Mouse (Mus musculus) kidney, postnatal 0 days (tissue): ENCODE data around the gene BC107364. TPM values are rescaled to one million over a fixed set of nuclear protein-coding genes. Genes with fewer than 3 reads are reported as not detected.
"Not testable (repeated sequence)": the region's sequence is repeated elsewhere in the genome, so short reads cannot be mapped to it uniquely, and the experiment has no call there.

ENCODE experiments used
- ATAC-seq: fragments of 200-750 bp; cut with Nextera tagmentation; replicated peaks from 2 replicates; pipeline ENCODE4 v1.8.0; 2017; ENCODE audit warnings: low read depth, moderate number of reproducible peaks, moderate TSS enrichment, moderate library complexity; ENCODE audit not compliant: low FRiP score
- DNase-seq: peaks from one replicate; pipeline ENCODE4 v3.0.0-alpha.2; 2016; ENCODE audit warnings: low spot score
- H3K27ac ChIP-seq: fragments of 300-500 bp; sonication (generic); 2 replicates; pipeline ENCODE4 v1.5.1; 2014; ENCODE audit warnings: mild to moderate bottlenecking
- H3K27me3 ChIP-seq: fragments of 300-500 bp; sonication (generic); 2 replicates; pipeline ENCODE4 v1.6.1; 2014; ENCODE audit warnings: low read length, mixed read lengths; ENCODE audit not compliant: insufficient read depth
- H3K36me3 ChIP-seq: fragments of 300-500 bp; sonication (generic); 2 replicates; pipeline ENCODE4 v1.6.1; 2014; ENCODE audit warnings: low read length, mixed read lengths; ENCODE audit not compliant: insufficient read depth
- H3K4me1 ChIP-seq: fragments of 300-500 bp; sonication (generic); replicated peaks from 2 replicates; pipeline ENCODE4 v1.6.1; 2014; ENCODE audit warnings: antibody characterized with exemption, low read length, mixed read lengths; ENCODE audit not compliant: insufficient read depth
- H3K4me2 ChIP-seq: fragments of 300-500 bp; sonication (generic); 2 replicates; pipeline ENCODE4 v1.6.1; 2014; ENCODE audit warnings: mild to moderate bottlenecking, low read length, moderate library complexity, mixed read lengths
- H3K4me3 ChIP-seq: fragments of 300-500 bp; sonication (generic); replicated peaks from 2 replicates; pipeline ENCODE4 v1.5.1; 2014; ENCODE audit warnings: low read depth, low read length
- H3K9ac ChIP-seq: fragments of 300-500 bp; sonication (generic); 2 replicates; pipeline ENCODE4 v1.6.1; 2014; ENCODE audit warnings: low read depth, low read length
- H3K9me3 ChIP-seq: fragments of 300-500 bp; sonication (generic); replicated peaks from 2 replicates; pipeline ENCODE4 v1.6.1; 2016; ENCODE audit warnings: low read length, inconsistent platforms, mixed read lengths
- CTCF ChIP-seq: IDR thresholded peaks from 2 replicates; pipeline ENCODE4 v1.5.1; 2016; ENCODE audit warnings: antibody characterized with exemption, low read depth, mild to moderate bottlenecking, moderate library complexity
- WGBS: fragments of 180-500 bp; shearing (Covaris S2); extraction: QIAGEN DNeasy Blood & Tissue Kit; methylation state at CpG from one replicate; pipeline ENCODE4 v1.1.7; 2014; 5-methylcytosine and 5-hydroxymethylcytosine counted together
- polyA plus RNA-seq: library from polyadenylated mRNA; unstranded; fragments of >200 nt; fragmentation: Nextera tagmentation; extraction: Ambion mirVana; gene quantifications from 2 replicates; pipeline ENCODE4 v1.2.1, GENCODE M21; 2015

Gene BC107364
- polyA plus RNA-seq, 1 experiment from 2014 or later, result 0.51 TPM

DNA sequence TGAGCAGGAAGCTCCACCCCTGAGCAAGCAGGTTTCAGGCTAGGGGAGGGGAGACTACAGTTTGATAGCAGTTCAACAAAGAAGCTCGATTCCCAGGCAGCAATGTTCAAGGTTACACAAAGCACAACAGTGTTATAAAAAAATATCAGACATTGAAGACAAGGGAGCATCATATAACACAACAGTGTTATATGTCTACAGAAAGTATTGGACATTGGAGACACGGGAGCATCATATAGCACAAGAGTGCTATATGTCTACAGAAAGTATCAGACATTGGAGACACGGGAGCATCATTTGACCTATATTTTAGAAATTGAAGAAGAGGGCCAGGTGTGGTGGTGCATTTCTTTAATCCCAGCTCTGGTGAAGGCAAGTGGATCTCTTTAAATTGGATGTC, 25.0 kb upstream of the BC107364 start:
- DNase-seq (no peak), ATAC-seq (no peak)
- H3K9ac ChIP-seq, result no peak overlapping the region
- H3K27me3 ChIP-seq, result peaks cover 37% of the 10 kb centered on the region
- no peak overlapping the region for H3K4me3 ChIP-seq
- 45% methylated on average over 3 of the region's 3 CpGs for WGBS
- H3K4me1 ChIP-seq, result peaks cover 7% of the 10 kb centered on the region; the same call in 1 of the 2 replicates
- no peak for TF ChIP-seq CTCF
- H3K36me3 ChIP-seq, result no peaks in the 10 kb centered on the region
- H3K9me3 ChIP-seq, result no peaks in the 10 kb centered on the region
- H3K4me2 ChIP-seq, result no peak overlapping the region
- no peak overlapping the region for H3K27ac ChIP-seq

DNA sequence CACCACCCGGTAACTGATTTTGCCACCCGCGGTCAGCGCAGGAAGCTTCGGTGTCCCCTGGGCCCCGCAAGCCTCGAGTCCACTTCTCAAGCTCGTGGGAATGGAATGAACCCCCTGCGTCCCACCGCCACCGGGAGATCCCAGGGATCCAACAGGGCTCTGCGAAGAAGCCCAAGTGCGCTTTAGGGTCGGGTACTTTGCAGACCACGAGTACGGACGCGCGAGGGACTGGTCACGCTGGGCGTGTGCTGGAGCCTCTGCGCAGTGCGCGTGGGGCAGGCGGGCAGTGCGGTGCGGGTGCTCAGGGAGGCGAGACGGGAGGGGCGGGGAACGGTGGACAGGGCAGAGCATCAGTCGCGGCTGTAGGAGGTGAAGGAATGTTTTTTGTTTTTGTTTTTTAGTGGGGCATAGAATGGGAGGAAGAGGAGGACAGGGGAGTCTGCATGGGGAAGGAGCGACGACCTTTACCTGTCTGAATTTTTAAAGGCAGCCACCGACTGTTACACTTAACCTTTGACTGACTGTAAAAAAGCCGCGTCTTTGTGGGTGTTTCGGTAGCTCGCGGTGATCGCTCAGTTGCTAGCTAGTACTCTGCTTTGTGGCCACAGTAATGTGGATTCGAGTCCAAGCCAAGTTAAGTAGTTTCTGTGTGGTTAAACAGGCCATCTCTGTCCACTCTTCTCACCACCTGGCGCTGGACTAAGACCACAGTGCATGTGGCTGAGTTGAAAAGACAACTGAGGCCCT, 23.0 kb upstream of the BC107364 start:
- H3K4me3 ChIP-seq, result peak overlapping the region; percentile 35
- TF ChIP-seq CTCF, result no peak
- H3K27ac ChIP-seq, result no peak overlapping the region
- ATAC-seq (no peak; the same call in 1 of the 2 replicates), DNase-seq (no peak)
- peaks cover 37% of the 10 kb centered on the region for H3K27me3 ChIP-seq
- H3K36me3 ChIP-seq, result no peaks in the 10 kb centered on the region
- H3K9ac ChIP-seq, result 0 out of 2 replicates have a peak overlapping the region, but pooled peaks have one; percentile 35
- peak overlapping the region; percentile 54 for H3K4me2 ChIP-seq
- WGBS, result 3% methylated on average over 44 of the region's 44 CpGs
- no peaks in the 10 kb centered on the region for H3K9me3 ChIP-seq
- peaks cover 7% of the 10 kb centered on the region; the same call in 1 of the 2 replicates for H3K4me1 ChIP-seq

DNA sequence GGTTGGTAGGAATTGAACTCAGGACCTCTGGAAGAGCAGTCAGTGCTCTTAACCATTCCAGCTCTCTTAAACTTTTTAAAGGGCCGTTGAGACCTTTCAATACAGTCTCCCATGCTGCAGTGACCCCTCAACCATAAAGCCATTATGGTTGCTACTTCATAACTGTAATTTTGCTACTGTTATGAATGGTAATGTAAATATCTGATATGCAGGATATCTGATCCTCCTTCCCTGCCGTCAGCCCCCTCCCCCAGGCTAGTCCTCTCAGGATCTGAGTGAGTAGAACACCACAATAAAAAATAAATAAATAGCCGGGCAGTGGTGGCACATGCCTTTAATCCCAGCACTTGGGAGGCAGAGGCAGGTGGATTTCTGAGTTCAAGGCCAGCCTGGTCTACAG, 21.4 kb upstream of the BC107364 start:
- H3K4me2 ChIP-seq, H3K36me3 ChIP-seq, H3K9me3 ChIP-seq, H3K27ac ChIP-seq, H3K9ac ChIP-seq, H3K4me3 ChIP-seq, H3K4me1 ChIP-seq, ATAC-seq, DNase-seq: not testable (repeated sequence)
- WGBS, result 55% methylated on average over 3 of the region's 3 CpGs
- peaks cover 37% of the 10 kb centered on the region for H3K27me3 ChIP-seq

DNA sequence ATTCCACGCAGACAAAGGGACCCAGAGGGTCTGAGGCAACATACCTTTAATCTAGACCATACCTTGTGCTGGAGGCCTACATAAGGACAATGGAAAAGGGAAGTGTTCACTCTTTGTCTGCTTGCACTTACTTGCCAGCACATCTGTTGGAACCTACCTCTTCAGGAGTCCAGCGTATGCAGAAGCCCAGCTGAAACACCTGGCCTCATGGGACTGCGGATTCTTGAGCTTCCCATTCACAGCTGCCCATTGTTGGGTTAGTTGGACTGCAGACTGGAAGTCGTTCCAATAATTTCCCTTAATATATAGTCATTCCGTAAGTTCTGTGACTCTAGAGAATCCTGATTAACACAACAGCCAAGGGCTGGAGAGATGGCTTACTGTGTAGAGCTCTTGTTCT, 20.0 kb upstream of the BC107364 start:
- Histone ChIP-seq H3K4me3 (no peak overlapping the region), H3K9me3 (no peaks in the 10 kb centered on the region), H3K27ac (no peak overlapping the region), H3K36me3 (no peaks in the 10 kb centered on the region), H3K27me3 (peaks cover 31% of the 10 kb centered on the region), H3K4me2 (no peak overlapping the region), H3K9ac (no peak overlapping the region), H3K4me1 (peaks cover 7% of the 10 kb centered on the region; the same call in 1 of the 2 replicates)
- DNase-seq (no peak), ATAC-seq (no peak)
- 85% methylated on average over 5 of the region's 5 CpGs for WGBS
- no peak for TF ChIP-seq CTCF

DNA sequence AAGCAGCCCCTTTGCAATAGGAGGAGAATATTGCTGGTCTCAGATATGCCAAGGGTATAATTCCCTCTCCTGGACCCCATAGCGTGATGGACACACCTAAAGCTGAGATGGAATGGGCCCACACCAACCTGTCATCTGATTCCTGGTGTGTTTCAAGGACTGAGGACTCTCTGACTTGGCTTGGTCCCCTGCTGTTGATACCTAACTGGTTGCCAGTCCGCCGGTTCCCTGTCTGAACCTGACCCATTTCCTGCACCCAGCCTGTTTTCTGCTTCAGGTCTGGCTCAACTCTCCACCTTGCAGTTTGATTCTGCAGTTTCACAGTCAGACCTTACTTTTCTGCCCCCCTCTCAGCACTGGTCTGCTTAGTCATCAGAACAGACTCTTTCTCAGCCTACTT, 17.5 kb upstream of the BC107364 start:
- Histone ChIP-seq H3K4me3 (no peak overlapping the region), H3K9ac (no peak overlapping the region), H3K9me3 (no peaks in the 10 kb centered on the region), H3K4me1 (peaks cover 1% of the 10 kb centered on the region; the same call in 1 of the 2 replicates), H3K27me3 (peaks cover 18% of the 10 kb centered on the region; the same call in 1 of the 2 replicates), H3K4me2 (no peak overlapping the region), H3K27ac (no peak overlapping the region), H3K36me3 (no peaks in the 10 kb centered on the region)
- DNase-seq, result no peak
- TF ChIP-seq CTCF, result no peak
- WGBS, result 64% methylated on average over 3 of the region's 3 CpGs
- no peak for ATAC-seq

DNA sequence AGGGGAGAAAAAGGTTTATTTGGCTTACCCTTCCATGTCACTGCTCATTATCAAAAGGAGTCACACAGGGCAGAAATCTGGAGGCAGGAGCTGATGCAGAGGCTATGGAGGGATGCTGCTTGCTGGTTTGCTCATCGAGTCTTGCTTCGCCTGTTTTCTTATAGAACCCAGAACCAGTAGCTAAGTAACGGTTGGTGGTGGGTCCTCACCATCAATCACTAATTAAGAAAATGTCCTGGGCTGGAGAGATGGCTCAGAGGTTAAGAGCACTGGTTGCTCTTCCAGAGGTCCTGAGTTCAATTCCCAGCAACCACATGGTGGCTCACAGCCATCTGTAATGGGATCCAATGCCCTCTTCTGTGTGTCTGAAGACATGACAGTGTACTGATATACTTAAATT, 16.2 kb upstream of the BC107364 start:
- ATAC-seq, H3K9me3 ChIP-seq, H3K4me1 ChIP-seq, H3K4me3 ChIP-seq, H3K9ac ChIP-seq, H3K27ac ChIP-seq, H3K27me3 ChIP-seq, H3K36me3 ChIP-seq, DNase-seq, H3K4me2 ChIP-seq: not testable (repeated sequence)
- WGBS, result 94% methylated on average over 3 of the region's 3 CpGs
